Mouse (Mus musculus): Measurements from ENCODE around the gene Chchd6.

DNA sequence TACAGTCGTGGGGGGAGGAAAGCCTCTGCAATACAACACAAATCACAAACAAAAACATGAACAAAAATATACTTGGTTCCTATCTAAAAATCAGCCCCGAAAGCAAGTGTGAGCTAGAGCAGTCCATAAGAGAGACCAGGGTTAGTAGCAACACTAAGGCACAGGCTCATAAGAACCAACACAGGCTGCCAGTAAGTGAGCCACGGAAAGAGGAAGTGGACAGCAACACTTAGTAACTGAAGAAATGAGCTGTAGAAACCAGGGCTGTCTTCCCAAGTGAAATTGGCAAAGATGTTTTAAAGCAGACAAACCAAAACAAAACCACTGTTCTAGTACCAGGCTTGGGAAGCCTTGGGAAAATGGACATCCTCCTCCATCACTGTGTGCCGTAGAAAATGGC, 197.5 kb downstream of the Chchd6 start:
- TF ChIP-seq EP300 (IDR thresholded peaks at IDR 0.05; ENCODE audit: low read depth) (no peak), CTCF (IDR thresholded peaks at IDR 0.05; ENCODE audit: low read depth) (no peak)

Measured in liver, postnatal 0 days (tissue).